Mouse (Mus musculus): ENCODE data around the gene Chst8.

DNA sequence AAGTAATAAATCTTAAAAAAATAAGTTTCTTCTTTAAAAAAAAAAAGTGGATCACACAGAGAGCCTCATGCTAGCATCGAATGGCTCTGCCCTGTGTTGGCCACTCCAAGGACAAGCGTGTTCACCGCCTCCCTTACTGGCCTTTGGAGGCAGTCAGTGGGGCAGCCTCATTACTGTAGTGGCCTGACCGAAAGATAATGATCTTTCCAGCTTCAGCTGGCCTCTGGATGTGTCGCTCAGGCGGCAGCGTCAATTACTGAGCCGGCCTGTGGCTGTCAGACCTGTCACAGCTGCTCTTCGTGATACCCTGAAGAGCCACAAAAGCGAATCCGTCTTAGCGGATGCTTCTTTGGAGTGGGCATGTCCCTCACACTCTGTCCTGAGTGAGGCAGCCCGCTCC is 122.4 kb downstream of the Chst8 start:
- no peak for TF ChIP-seq EP300 (IDR thresholded peaks at IDR 0.05; ENCODE audit: low read depth)
- no peak for TF ChIP-seq CTCF (IDR thresholded peaks at IDR 0.05; ENCODE audit: low read depth)

Measured in heart, postnatal 0 days (tissue).